Mouse (Mus musculus) cortical plate, adult 2 months (tissue): ENCODE data around the gene Scamp5. TPM values are rescaled to one million over a fixed set of nuclear protein-coding genes. Genes with fewer than 3 reads are reported as not detected.

Experiments used
- H3K27ac ChIP-seq: fragments of 200-500 bp; 2 replicates; pipeline ENCODE4 v1.5.1; 2012; ENCODE audit warnings: low read length, control low read depth, inconsistent platforms; ENCODE audit not compliant: insufficient read depth
- H3K4me1 ChIP-seq: fragments of 200-500 bp; 2 replicates; pipeline ENCODE4 v1.6.1; 2011; ENCODE audit warnings: low read length; ENCODE audit not compliant: control insufficient read depth, insufficient read depth
- H3K4me3 ChIP-seq: fragments of 200-500 bp; 2 replicates; pipeline ENCODE4 v1.5.1; 2011; ENCODE audit warnings: mild to moderate bottlenecking, low read length, control low read depth; ENCODE audit not compliant: insufficient read depth
- CTCF ChIP-seq: fragments of 200-500 bp; IDR thresholded peaks from 2 replicates; pipeline ENCODE4 v1.5.1; 2011; ENCODE audit warnings: mild to moderate bottlenecking, control low read depth, low read length; ENCODE audit not compliant: insufficient read depth; ENCODE audit errors: extremely low read depth
- POLR2A ChIP-seq: fragments of 200-500 bp; IDR thresholded peaks from 2 replicates; pipeline ENCODE4 v1.6.1; 2011; ENCODE audit warnings: mild to moderate bottlenecking, low read length, control low read depth; ENCODE audit not compliant: insufficient read depth; ENCODE audit errors: extremely low read depth
- polyA plus RNA-seq: library from polyadenylated mRNA; depleted of rRNA; stranded (reverse); fragments of >200 nt; gene quantifications from 2 replicates; pipeline ENCODE4 v1.2.3, GENCODE M21; 2012; rRNA removed

The Scamp5 gene
- polyA plus RNA-seq, 1 experiment, result 376 TPM

DNA sequence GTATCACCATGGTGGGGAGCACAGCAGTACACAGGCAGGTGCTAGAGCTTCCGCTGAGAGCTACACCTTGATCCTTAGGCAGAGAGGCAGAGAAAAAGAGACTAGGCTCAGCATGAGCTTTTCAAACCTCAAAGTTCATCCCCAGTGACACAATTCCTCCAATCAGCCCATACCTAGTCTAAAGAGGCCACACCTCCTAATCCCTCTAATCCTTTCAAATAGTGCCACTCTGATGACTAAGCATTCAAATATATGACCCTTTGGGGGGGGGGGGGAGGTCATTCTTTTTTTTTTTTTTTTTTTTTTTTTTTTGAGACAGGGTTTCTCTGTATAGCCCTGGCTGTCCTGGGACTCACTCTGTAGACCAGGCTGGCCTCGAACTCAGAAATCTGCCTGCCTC, 69.1 kb downstream of the Scamp5 start:
- H3K27ac ChIP-seq, result no peak overlapping the region
- no peaks in the 10 kb centered on the region for H3K4me1 ChIP-seq
- no peak overlapping the region for H3K4me3 ChIP-seq
- TF ChIP-seq CTCF (no peak), POLR2A (no peak)

DNA sequence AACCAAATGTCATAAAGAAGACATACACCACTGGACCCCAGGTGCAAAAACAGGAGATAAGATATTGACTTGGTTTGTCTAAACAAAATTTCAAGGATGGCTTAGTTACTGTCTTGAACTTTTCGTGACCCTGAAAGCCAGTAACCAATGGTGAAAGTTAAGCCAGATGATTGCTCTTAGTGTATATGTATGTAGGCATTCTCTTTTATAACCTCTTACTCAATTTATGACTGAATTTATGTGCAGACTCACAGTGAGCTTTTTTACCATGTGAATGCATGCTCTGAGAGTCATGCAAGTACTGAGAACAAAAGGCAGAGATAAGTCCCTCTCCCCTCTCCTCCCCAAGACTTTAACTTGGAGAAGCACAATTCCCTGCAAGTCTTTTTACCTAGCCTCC, 75.0 kb downstream of the Scamp5 start:
- Histone ChIP-seq H3K4me3 (no peak overlapping the region), H3K4me1 (no peaks in the 10 kb centered on the region), H3K27ac (no peak overlapping the region)
- TF ChIP-seq POLR2A, result no peak

Other genes starting within 250 kb of the Scamp5 start
- not detected in 2 replicates for gene Trcg1, start 231.5 kb downstream of the Scamp5 start, polyA plus RNA-seq
- 4.1 and 4.7 TPM in 2 replicates for gene 1700017B05Rik, start 205.4 kb downstream of the Scamp5 start, polyA plus RNA-seq
- 22.2 and 22.9 TPM in 2 replicates for gene Ppcdc, start 27.9 kb downstream of the Scamp5 start, polyA plus RNA-seq
- 15.1 and 16.0 TPM in 2 replicates for gene Rpp25, start 36.0 kb upstream of the Scamp5 start, polyA plus RNA-seq
- gene Cox5a, start 53.2 kb upstream of the Scamp5 start, polyA plus RNA-seq, result 384 and 401 TPM in 2 replicates
- gene Fam219b, start 69.5 kb upstream of the Scamp5 start, polyA plus RNA-seq, result 9.5 and 10.9 TPM in 2 replicates
- 101 and 102 TPM in 2 replicates for gene Mpi, start 84.7 kb upstream of the Scamp5 start, polyA plus RNA-seq
- 41.7 and 45.2 TPM in 2 replicates for gene Scamp2, start 92.9 kb upstream of the Scamp5 start, polyA plus RNA-seq
- gene Ulk3, start 121.4 kb upstream of the Scamp5 start, polyA plus RNA-seq, result 54.5 and 59.9 TPM in 2 replicates
- 44.6 and 48.1 TPM in 2 replicates for gene Cplx3, start 138.2 kb upstream of the Scamp5 start, polyA plus RNA-seq
- gene Lman1l, start 152.7 kb upstream of the Scamp5 start, polyA plus RNA-seq, result not detected in 2 replicates
- 34.2 and 35.7 TPM in 2 replicates for gene Csk, start 185.6 kb upstream of the Scamp5 start, polyA plus RNA-seq
- not detected in 2 replicates for gene Cyp1a2, start 215.6 kb upstream of the Scamp5 start, polyA plus RNA-seq
- 0.08 and 0.13 TPM in 2 replicates for gene Cyp1a1, start 219.9 kb upstream of the Scamp5 start, polyA plus RNA-seq
- 12.2 and 13.2 TPM in 2 replicates for gene Edc3, start 240.5 kb upstream of the Scamp5 start, polyA plus RNA-seq